Mouse (Mus musculus) forebrain, embryonic 11.5 days (tissue): ENCODE data around the gene Olfr315. TPM values are rescaled to one million over a fixed set of nuclear protein-coding genes. Genes with fewer than 3 reads are reported as not detected.

Experiments
- ATAC-seq: fragments of 200-750 bp; cut with Nextera tagmentation; replicated peaks from 2 replicates; pipeline ENCODE4 v1.8.0; 2017; ENCODE audit warnings: moderate TSS enrichment; ENCODE audit not compliant: low FRiP score
- DNase-seq: peaks from one replicate; pipeline ENCODE4 v3.0.0-alpha.2; 2017; ENCODE audit warnings: low spot score
- H3K27ac ChIP-seq: fragments of 300-500 bp; sonication (generic); 2 replicates; pipeline ENCODE4 v1.5.1; 2014; ENCODE audit warnings: low read depth, low read length
- H3K27me3 ChIP-seq: fragments of 300-500 bp; sonication (generic); 2 replicates; pipeline ENCODE4 v1.6.1; 2014; ENCODE audit warnings: mild to moderate bottlenecking, low read length, mixed read lengths; ENCODE audit not compliant: control insufficient read depth, insufficient read depth
- H3K36me3 ChIP-seq: fragments of 300-500 bp; sonication (generic); 2 replicates; pipeline ENCODE4 v1.6.1; 2014; ENCODE audit warnings: mild to moderate bottlenecking, low read length, moderate library complexity, mixed read lengths; ENCODE audit not compliant: control insufficient read depth, insufficient read depth
- H3K4me1 ChIP-seq: fragments of 300-500 bp; sonication (generic); replicated peaks from 2 replicates; pipeline ENCODE4 v1.6.1; 2014; ENCODE audit warnings: low read length, mixed read lengths; ENCODE audit not compliant: control insufficient read depth, insufficient read depth
- H3K4me2 ChIP-seq: fragments of 300-500 bp; sonication (generic); 2 replicates; pipeline ENCODE4 v1.6.1; 2014; ENCODE audit warnings: low read depth, mild to moderate bottlenecking, low read length, moderate library complexity, mixed read lengths; ENCODE audit not compliant: severe bottlenecking
- H3K4me3 ChIP-seq: fragments of 300-500 bp; sonication (generic); 2 replicates; pipeline ENCODE4 v1.5.1; 2014; ENCODE audit warnings: low read depth, low read length
- H3K9ac ChIP-seq: fragments of 300-500 bp; sonication (generic); 2 replicates; pipeline ENCODE4 v1.6.1; 2014; ENCODE audit warnings: low read length
- H3K9me3 ChIP-seq: fragments of 300-500 bp; sonication (generic); 2 replicates; pipeline ENCODE4 v1.6.1; 2016; ENCODE audit warnings: low read length, mixed read lengths; ENCODE audit not compliant: control insufficient read depth
- WGBS: fragments of 180-500 bp; shearing (Covaris S2); extraction: QIAGEN DNeasy Blood & Tissue Kit; methylation state at CpG from one replicate; pipeline ENCODE4 v1.1.7; 2014; 5-methylcytosine and 5-hydroxymethylcytosine counted together
- polyA plus RNA-seq: library from polyadenylated mRNA; unstranded; fragments of >200 nt; fragmentation: Nextera tagmentation; extraction: Ambion mirVana; gene quantifications from 2 replicates; pipeline ENCODE4 v1.2.1, GENCODE M21; 2014

The Olfr315 gene
- polyA plus RNA-seq, 1 experiment from 2014 or later = not detected

DNA sequence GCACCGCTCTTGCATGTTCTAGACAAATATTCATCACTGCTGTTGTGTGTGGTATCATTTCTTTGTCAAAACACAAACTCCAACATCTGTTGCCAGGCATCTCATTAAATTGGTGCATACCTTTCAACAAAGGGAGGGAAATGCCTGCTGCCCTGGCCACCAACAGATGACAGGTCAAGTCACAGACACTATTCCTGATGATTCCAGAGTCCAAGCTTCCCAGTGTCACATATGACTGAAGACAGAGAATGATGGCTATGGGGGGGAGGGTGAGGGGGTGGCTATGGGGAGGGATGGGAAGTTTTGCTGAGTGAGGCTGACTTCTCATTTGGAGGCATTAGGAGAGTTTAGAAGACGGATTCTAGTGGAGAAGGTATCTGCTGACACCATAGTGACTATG lies 11.2 kb downstream of the Olfr315 start:
- no peak for ATAC-seq
- H3K9me3 ChIP-seq = no peaks in the 10 kb centered on the region

DNA sequence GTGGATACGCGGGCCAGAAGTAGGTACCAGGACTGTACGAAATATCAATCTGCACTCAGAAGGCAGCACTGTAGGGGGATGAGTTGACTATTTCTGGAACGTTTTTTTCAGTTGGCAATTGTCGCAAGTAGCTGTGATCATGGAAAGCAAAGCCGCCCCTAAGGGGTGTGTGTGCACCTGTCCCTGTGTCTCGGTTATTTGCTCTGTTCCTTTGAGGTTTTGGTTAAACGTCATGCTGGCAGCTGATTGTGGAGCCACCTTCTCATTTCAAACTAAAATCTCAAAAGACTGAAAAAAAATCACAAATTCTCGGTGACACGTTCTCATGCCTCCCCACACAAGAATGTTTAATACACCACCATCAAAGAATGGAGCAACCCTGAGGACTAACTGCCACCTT lies 14.7 kb downstream of the Olfr315 start:
- 89% methylated on average over 10 of the region's 10 CpGs for WGBS
- Histone ChIP-seq H3K36me3 (no peaks in the 10 kb centered on the region), H3K9me3 (no peaks in the 10 kb centered on the region), H3K9ac (no peak overlapping the region), H3K4me2 (no peak overlapping the region), H3K4me3 (no peak overlapping the region), H3K27ac (no peak overlapping the region), H3K4me1 (no peaks in the 10 kb centered on the region), H3K27me3 (no peaks in the 10 kb centered on the region)
- ATAC-seq (no peak), DNase-seq (no peak)

More for the DNA sequence above, 11.2 kb downstream of the Olfr315 start:
- no peaks in the 10 kb centered on the region for H3K36me3 ChIP-seq
- no peaks in the 10 kb centered on the region for H3K4me1 ChIP-seq
- H3K4me3 ChIP-seq = no peak overlapping the region
- no peak overlapping the region for H3K27ac ChIP-seq
- no peak for DNase-seq
- no peak overlapping the region for H3K4me2 ChIP-seq
- H3K9ac ChIP-seq = no peak overlapping the region
- WGBS = 85% methylated on average over 2 of the region's 2 CpGs
- no peaks in the 10 kb centered on the region for H3K27me3 ChIP-seq

DNA sequence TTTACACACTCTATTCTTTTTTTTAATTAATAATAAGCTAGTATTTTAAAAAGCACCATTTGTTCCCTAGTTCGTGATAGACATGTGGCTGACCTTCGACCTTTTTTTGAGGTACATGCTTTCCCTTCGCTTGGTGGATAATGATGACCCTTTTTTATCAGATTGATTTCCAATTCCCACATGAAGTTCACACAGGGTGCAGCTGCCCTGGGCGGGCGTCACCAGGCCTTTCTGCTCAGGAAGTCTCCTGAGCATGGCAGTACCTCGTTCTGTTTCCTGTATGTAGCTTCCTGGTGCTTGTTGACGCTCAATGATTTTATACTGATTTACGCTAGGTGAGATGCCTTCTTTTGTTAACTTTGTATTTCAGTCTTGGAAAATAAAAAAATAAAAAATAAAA lies 15.4 kb downstream of the Olfr315 start:
- WGBS = 86% methylated on average over 8 of the region's 8 CpGs
- ATAC-seq (no peak), DNase-seq (no peak)
- H3K27me3 ChIP-seq = no peaks in the 10 kb centered on the region
- no peak overlapping the region for H3K4me2 ChIP-seq
- no peaks in the 10 kb centered on the region for H3K4me1 ChIP-seq
- H3K9me3 ChIP-seq = no peaks in the 10 kb centered on the region
- no peak overlapping the region for H3K27ac ChIP-seq
- H3K9ac ChIP-seq = no peak overlapping the region
- H3K36me3 ChIP-seq = no peaks in the 10 kb centered on the region
- H3K4me3 ChIP-seq = no peak overlapping the region

DNA sequence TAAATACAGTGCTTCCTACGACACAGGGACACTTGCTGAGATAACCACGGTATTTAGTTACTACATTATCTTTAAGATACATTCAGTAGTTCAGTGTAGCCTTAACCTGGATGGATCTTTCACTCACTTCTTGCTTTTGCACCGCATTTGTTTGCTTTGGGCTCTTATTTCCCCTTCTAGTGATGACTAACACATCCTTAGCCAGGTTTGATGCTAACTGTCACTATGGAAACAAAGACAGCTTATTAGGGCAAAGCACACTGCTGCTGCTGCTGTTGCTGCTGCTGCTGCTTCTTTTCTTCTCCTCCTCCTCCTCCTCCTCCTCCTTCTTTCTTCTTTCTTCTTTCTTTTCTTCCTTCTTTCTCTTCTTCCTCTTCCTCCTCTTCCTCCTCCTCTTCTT lies 16.5 kb downstream of the Olfr315 start:
- no peak for DNase-seq
- H3K27me3 ChIP-seq = no peaks in the 10 kb centered on the region
- no peaks in the 10 kb centered on the region for H3K4me1 ChIP-seq
- no peaks in the 10 kb centered on the region for H3K9me3 ChIP-seq
- H3K9ac ChIP-seq = no peak overlapping the region
- no peak overlapping the region for H3K4me2 ChIP-seq
- WGBS = 26% methylated on average over 3 of the region's 3 CpGs
- no peak overlapping the region for H3K27ac ChIP-seq
- no peak for ATAC-seq
- no peak overlapping the region for H3K4me3 ChIP-seq
- H3K36me3 ChIP-seq = no peaks in the 10 kb centered on the region

DNA sequence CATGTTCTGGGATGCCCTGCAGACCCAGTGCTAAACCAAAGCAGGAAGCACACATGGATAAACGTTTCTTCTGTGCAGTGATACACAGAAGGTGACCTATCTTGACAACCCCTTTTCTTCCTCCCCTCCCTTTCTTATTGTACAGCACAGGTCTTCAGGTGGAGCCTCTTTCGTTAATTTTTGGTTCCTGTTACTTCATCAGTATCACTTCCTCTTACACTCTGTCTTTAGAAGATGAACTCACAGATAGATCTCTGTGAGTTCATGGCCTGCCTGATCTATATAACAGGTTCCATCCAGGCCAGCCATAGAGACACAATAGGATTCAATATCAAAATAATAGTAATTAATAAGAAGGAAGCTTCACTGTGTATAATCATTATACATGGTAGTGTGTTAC lies 17.1 kb downstream of the Olfr315 start:
- Histone ChIP-seq H3K4me1 (no peaks in the 10 kb centered on the region), H3K36me3 (no peaks in the 10 kb centered on the region), H3K4me2 (no peak overlapping the region), H3K27ac (no peak overlapping the region), H3K4me3 (no peak overlapping the region), H3K9me3 (no peaks in the 10 kb centered on the region), H3K27me3 (no peaks in the 10 kb centered on the region), H3K9ac (no peak overlapping the region)
- 65% methylated on average over 2 of the region's 2 CpGs for WGBS
- DNase-seq (no peak), ATAC-seq (no peak)

DNA sequence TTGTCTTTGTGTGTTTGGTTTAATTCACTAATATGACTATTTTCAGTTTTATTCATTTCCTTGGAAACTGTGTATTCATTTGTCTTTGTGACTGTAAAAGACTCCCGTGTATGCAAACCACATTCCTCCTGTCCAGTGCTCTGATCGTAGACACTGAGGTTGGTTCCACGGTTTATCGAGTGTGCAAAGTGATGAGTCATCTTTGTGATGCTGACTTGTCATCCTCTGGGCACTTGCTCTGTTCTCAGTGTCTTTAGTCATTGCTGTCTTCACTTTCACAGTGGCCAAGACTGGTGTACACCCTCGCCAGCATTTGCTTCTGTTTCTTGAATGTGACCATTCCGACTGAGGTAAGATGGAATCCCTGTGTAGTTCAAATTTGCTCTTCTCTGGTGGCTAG lies 17.7 kb downstream of the Olfr315 start:
- 89% methylated on average over 6 of the region's 6 CpGs for WGBS

DNA sequence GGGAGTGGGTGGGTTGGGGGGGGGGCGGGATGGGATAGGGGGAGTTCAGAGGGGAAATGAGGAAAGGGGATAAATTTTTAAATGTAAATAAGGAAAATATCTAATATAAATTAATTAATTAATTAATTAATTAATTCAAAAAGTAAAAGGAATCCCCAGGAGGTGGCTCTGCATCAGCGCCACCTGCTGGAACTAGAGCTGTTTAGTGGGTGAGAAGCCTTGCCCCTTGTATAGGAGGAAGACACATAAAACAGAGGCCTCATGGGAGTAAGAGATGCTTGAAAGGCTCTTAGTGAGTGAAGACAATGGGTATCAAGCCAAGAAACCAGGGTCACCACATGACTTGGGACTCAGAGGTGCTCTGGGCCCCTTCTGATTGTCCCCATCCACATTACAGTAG lies 22.9 kb downstream of the Olfr315 start:
- no peak overlapping the region for H3K27ac ChIP-seq
- no peaks in the 10 kb centered on the region for H3K9me3 ChIP-seq
- 84% methylated on average over 2 of the region's 2 CpGs for WGBS
- no peaks in the 10 kb centered on the region for H3K27me3 ChIP-seq
- no peaks in the 10 kb centered on the region for H3K36me3 ChIP-seq
- no peak for ATAC-seq
- H3K4me3 ChIP-seq = no peak overlapping the region
- H3K4me1 ChIP-seq = no peaks in the 10 kb centered on the region
- DNase-seq = no peak
- H3K9ac ChIP-seq = no peak overlapping the region
- H3K4me2 ChIP-seq = no peak overlapping the region

More for the DNA sequence above, 17.7 kb downstream of the Olfr315 start:
- no peak overlapping the region for H3K27ac ChIP-seq
- no peaks in the 10 kb centered on the region for H3K36me3 ChIP-seq
- H3K9me3 ChIP-seq = no peaks in the 10 kb centered on the region
- no peak overlapping the region for H3K4me2 ChIP-seq
- H3K4me1 ChIP-seq = no peaks in the 10 kb centered on the region
- ATAC-seq (no peak), DNase-seq (no peak)
- no peak overlapping the region for H3K4me3 ChIP-seq
- no peak overlapping the region for H3K9ac ChIP-seq
- no peaks in the 10 kb centered on the region for H3K27me3 ChIP-seq

DNA sequence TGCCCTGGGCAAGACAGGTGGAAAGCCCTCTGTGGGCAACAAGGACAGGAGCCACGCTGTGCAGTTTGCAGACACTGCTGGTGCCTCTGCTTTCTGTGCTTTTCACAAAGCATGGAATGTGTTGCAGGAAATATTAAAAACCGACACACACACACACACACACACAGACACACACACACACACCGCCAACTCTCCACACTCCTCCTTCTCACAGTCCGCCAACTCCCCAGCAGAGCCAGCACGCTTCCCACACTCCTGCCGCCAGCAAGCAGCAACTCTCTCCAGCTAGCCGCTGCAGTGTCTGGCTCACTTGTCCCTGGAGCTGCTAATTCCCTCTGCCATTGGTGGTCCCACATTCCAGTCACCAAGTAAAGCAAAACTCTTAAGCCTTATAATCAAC lies 23.9 kb downstream of the Olfr315 start:
- Histone ChIP-seq H3K4me3 (no peak overlapping the region), H3K27me3 (no peaks in the 10 kb centered on the region), H3K4me2 (no peak overlapping the region), H3K27ac (no peak overlapping the region), H3K4me1 (no peaks in the 10 kb centered on the region), H3K9ac (no peak overlapping the region), H3K36me3 (no peaks in the 10 kb centered on the region), H3K9me3 (no peaks in the 10 kb centered on the region)
- no peak for DNase-seq
- ATAC-seq = no peak
- 77% methylated on average over 7 of the region's 7 CpGs for WGBS

DNA sequence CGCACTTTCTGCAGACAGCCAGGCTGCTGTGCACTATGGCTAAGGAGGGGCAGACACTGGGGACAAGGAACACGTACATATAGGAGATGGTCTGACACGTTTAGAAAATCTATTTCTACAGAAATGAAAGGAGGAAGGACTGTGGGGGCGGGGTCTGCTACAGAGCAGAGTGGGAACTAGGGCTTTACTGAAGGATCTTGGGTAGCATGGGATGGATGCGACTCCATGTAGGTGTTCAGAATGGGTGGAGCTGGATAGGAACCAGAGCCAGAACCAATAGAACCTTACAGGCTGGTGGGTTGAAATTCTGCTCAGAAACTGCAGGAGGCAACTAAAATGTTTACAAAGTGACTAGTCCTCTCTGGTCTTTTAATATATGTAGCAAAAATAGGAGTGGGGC lies 26.8 kb downstream of the Olfr315 start:
- Histone ChIP-seq H3K27ac (no peak overlapping the region), H3K9ac (no peak overlapping the region), H3K9me3 (no peaks in the 10 kb centered on the region), H3K36me3 (no peaks in the 10 kb centered on the region), H3K4me1 (no peaks in the 10 kb centered on the region), H3K4me2 (no peak overlapping the region), H3K4me3 (no peak overlapping the region), H3K27me3 (no peaks in the 10 kb centered on the region)
- WGBS = 79% methylated on average over 5 of the region's 5 CpGs
- ATAC-seq = no peak
- no peak for DNase-seq
